Mouse (Mus musculus) intestine, embryonic 14.5 days (tissue): Measurements from ENCODE around the gene St7l. TPM values are rescaled to one million over a fixed set of nuclear protein-coding genes. Genes with fewer than 3 reads are reported as not detected.

Experiments
- ATAC-seq: fragments of 200-750 bp; cut with Nextera tagmentation; replicated peaks from 2 replicates; pipeline ENCODE4 v1.8.0; 2017; ENCODE audit warnings: low read depth, moderate number of reproducible peaks, moderate TSS enrichment, moderate library complexity; ENCODE audit not compliant: low FRiP score, low TSS enrichment
- DNase-seq: peaks from one replicate; pipeline ENCODE4 v3.0.0-alpha.2; 2018; ENCODE audit warnings: low spot score
- H3K27ac ChIP-seq: fragments of 300-500 bp; sonication (generic); 2 replicates; pipeline ENCODE4 v1.5.1; 2014; ENCODE audit warnings: low read depth, mild to moderate bottlenecking, control low read depth
- H3K27me3 ChIP-seq: fragments of 300-500 bp; sonication (generic); replicated peaks from 2 replicates; pipeline ENCODE4 v1.6.1; 2014; ENCODE audit warnings: low read length, control low read depth; ENCODE audit not compliant: control insufficient read depth, insufficient read depth
- H3K36me3 ChIP-seq: fragments of 300-500 bp; sonication (generic); 2 replicates; pipeline ENCODE4 v1.6.1; 2014; ENCODE audit warnings: low read length, control low read depth; ENCODE audit not compliant: control insufficient read depth, insufficient read depth
- H3K4me1 ChIP-seq: fragments of 300-500 bp; sonication (generic); replicated peaks from 2 replicates; pipeline ENCODE4 v1.6.1; 2014; ENCODE audit warnings: low read length, control low read depth, mixed read lengths; ENCODE audit not compliant: control insufficient read depth, insufficient read depth
- H3K4me2 ChIP-seq: fragments of 300-500 bp; sonication (generic); 2 replicates; pipeline ENCODE4 v1.6.1; 2014; ENCODE audit warnings: low read length
- H3K4me3 ChIP-seq: fragments of 300-500 bp; sonication (generic); 2 replicates; pipeline ENCODE4 v1.5.1; 2014; ENCODE audit warnings: low read depth, low read length, control low read depth, mixed read lengths
- H3K9ac ChIP-seq: fragments of 300-500 bp; sonication (generic); 2 replicates; pipeline ENCODE4 v1.6.1; 2014; ENCODE audit warnings: mild to moderate bottlenecking, low read length
- H3K9me3 ChIP-seq: fragments of 300-500 bp; sonication (generic); 2 replicates; pipeline ENCODE4 v1.6.1; 2016; ENCODE audit warnings: low read length, control low read depth; ENCODE audit not compliant: control insufficient read depth
- WGBS: fragments of 180-500 bp; shearing (Covaris S2); extraction: QIAGEN DNeasy Blood & Tissue Kit; methylation state at CpG from one replicate; pipeline ENCODE4 v1.1.7; 2014; 5-methylcytosine and 5-hydroxymethylcytosine counted together
- polyA plus RNA-seq: library from polyadenylated mRNA; unstranded; fragments of >200 nt; fragmentation: Nextera tagmentation; extraction: Ambion mirVana; gene quantifications from 2 replicates; pipeline ENCODE4 v1.2.1, GENCODE M21; 2014

Gene St7l
- 33.1 and 34.6 TPM in 2 replicates for polyA plus RNA-seq

GRCm38 (mm10) chr3:104863786-104864650 lies at the start of gene St7l, which contains the start of gene Capza1:
TSS of gene St7l (plus strand) at chr3:104864005.
TSS of gene Capza1 (minus strand) at chr3:104864505.
- peak; percentile 96 for ATAC-seq
- H3K4me2 ChIP-seq = peak within 1 kb of the TSS; percentile 83
- DNase-seq = peak; percentile 91
- no peaks in the 10 kb centered on the region for H3K9me3 ChIP-seq
- peaks cover 25% of the 10 kb centered on the region for H3K4me1 ChIP-seq
- WGBS = under 1% methylated on average over 43 of the region's 43 CpGs
- H3K27ac ChIP-seq = peak within 1 kb of the TSS; percentile 98
- peak within 1 kb of the TSS; percentile 97 for H3K4me3 ChIP-seq
- no peaks in the 10 kb centered on the region for H3K27me3 ChIP-seq
- H3K9ac ChIP-seq = peak within 1 kb of the TSS; percentile 91
- peaks cover 8% of the 10 kb centered on the region for H3K36me3 ChIP-seq

- Histone ChIP-seq H3K4me3 (no peak overlapping the region), H3K9ac (no peak overlapping the region), H3K36me3 (0 out of 2 replicates have a peak, but pooled peaks cover 8% of the 10 kb centered on the region), H3K27ac (no peak overlapping the region), H3K4me2 (no peak overlapping the region), H3K4me1 (peaks cover 28% of the 10 kb centered on the region), H3K27me3 (no peaks in the 10 kb centered on the region), H3K9me3 (no peaks in the 10 kb centered on the region)
- WGBS = 88% methylated on average over 1 of the region's 1 CpGs
- no peak for ATAC-seq
- no peak for DNase-seq
These were observed 49.1 kb upstream of the St7l start for GRCm38 (mm10) chr3:104814746-104815145.

- H3K4me2 ChIP-seq = 0 out of 2 replicates have a peak overlapping the region, but pooled peaks have one; percentile 15
- no peaks in the 10 kb centered on the region for H3K27me3 ChIP-seq
- 86% methylated on average over 2 of the region's 2 CpGs for WGBS
These were observed 48.5 kb upstream of the St7l start for GRCm38 (mm10) chr3:104815346-104815745.

GRCm38 (mm10) chr3:104816130-104816529 lies 47.7 kb upstream of the St7l start:
- 96% methylated on average over 7 of the region's 7 CpGs for WGBS
- no peak for DNase-seq

More at GRCm38 (mm10) chr3:104815346-104815745, 48.5 kb upstream of the St7l start:
- Histone ChIP-seq H3K4me3 (no peak overlapping the region), H3K36me3 (0 out of 2 replicates have a peak, but pooled peaks cover 8% of the 10 kb centered on the region), H3K27ac (no peak overlapping the region), H3K9ac (no peak overlapping the region), H3K9me3 (no peaks in the 10 kb centered on the region), H3K4me1 (peaks cover 28% of the 10 kb centered on the region)
- ATAC-seq (no peak), DNase-seq (no peak)

GRCm38 (mm10) chr3:104817481-104817990 lies 46.3 kb upstream of the St7l start:
- peak overlapping the region; percentile 97 for H3K27ac ChIP-seq
- H3K4me2 ChIP-seq = peak overlapping the region; percentile 73
- peaks cover 24% of the 10 kb centered on the region for H3K36me3 ChIP-seq
- ATAC-seq = peak; percentile 78
- WGBS = 1% methylated on average over 45 of the region's 46 CpGs
- H3K9me3 ChIP-seq = no peaks in the 10 kb centered on the region
- peak overlapping the region; percentile 93 for H3K4me3 ChIP-seq
- peaks cover 23% of the 10 kb centered on the region for H3K4me1 ChIP-seq
- H3K9ac ChIP-seq = peak overlapping the region; percentile 94
- DNase-seq = peak; percentile 86
- H3K27me3 ChIP-seq = no peaks in the 10 kb centered on the region

More at GRCm38 (mm10) chr3:104816130-104816529, 47.7 kb upstream of the St7l start:
- 0 out of 2 replicates have a peak overlapping the region, but pooled peaks have one; percentile 93 for H3K4me3 ChIP-seq
- no peak for ATAC-seq
- H3K9ac ChIP-seq = no peak overlapping the region
- H3K4me1 ChIP-seq = peaks cover 28% of the 10 kb centered on the region
- H3K9me3 ChIP-seq = no peaks in the 10 kb centered on the region
- H3K27me3 ChIP-seq = no peaks in the 10 kb centered on the region
- H3K4me2 ChIP-seq = peak overlapping the region; percentile 73; the same call in 1 of the 2 replicates
- H3K27ac ChIP-seq = no peak overlapping the region
- peaks cover 14% of the 10 kb centered on the region; the same call in 1 of the 2 replicates for H3K36me3 ChIP-seq

GRCm38 (mm10) chr3:104817991-104818748 lies 45.6 kb upstream of the St7l start, which contains the start of gene Mov10:
TSS of gene Mov10 (minus strand) at chr3:104818563.
- ATAC-seq (peak; percentile 92), DNase-seq (peak; percentile 94)
- peak within 1 kb of the TSS; percentile 94 for H3K9ac ChIP-seq
- peaks cover 27% of the 10 kb centered on the region for H3K36me3 ChIP-seq
- under 1% methylated on average over 40 of the region's 40 CpGs for WGBS
- H3K4me2 ChIP-seq = peak within 1 kb of the TSS; percentile 73
- peak within 1 kb of the TSS; percentile 97 for H3K27ac ChIP-seq
- H3K4me1 ChIP-seq = peaks cover 23% of the 10 kb centered on the region
- H3K9me3 ChIP-seq = no peaks in the 10 kb centered on the region
- H3K4me3 ChIP-seq = peak within 1 kb of the TSS; percentile 93
- H3K27me3 ChIP-seq = no peaks in the 10 kb centered on the region

GRCm38 (mm10) chr3:104818749-104819134 lies 45.1 kb upstream of the St7l start:
- Histone ChIP-seq H3K4me2 (peak overlapping the region; percentile 73), H3K9ac (peak overlapping the region; percentile 94; the same call in 1 of the 2 replicates), H3K9me3 (no peaks in the 10 kb centered on the region), H3K27me3 (no peaks in the 10 kb centered on the region), H3K4me1 (peaks cover 23% of the 10 kb centered on the region), H3K36me3 (peaks cover 21% of the 10 kb centered on the region), H3K27ac (peak overlapping the region; percentile 97), H3K4me3 (peak overlapping the region; percentile 93)
- ATAC-seq (no peak; the same call in 1 of the 2 replicates), DNase-seq (no peak)
- WGBS = 2% methylated on average over 3 of the region's 3 CpGs

- no peaks in the 10 kb centered on the region for H3K9me3 ChIP-seq
- DNase-seq (no peak), ATAC-seq (no peak)
- whole genome bisulfite sequencing = 60% methylated on average over 1 of the region's 1 CpGs
- no peaks in the 10 kb centered on the region for H3K27me3 ChIP-seq
- no peak overlapping the region for H3K9ac ChIP-seq
- peaks cover 21% of the 10 kb centered on the region for H3K4me1 ChIP-seq
- H3K4me2 ChIP-seq = no peak overlapping the region
- peaks cover 25% of the 10 kb centered on the region for H3K36me3 ChIP-seq
- H3K27ac ChIP-seq = no peak overlapping the region
- H3K4me3 ChIP-seq = no peak overlapping the region
These were observed 43.4 kb upstream of the St7l start for GRCm38 (mm10) chr3:104820426-104820825.
